Mouse (Mus musculus): ENCODE results near the gene Igsf3. TPM values are rescaled to one million over a fixed set of nuclear protein-coding genes. Genes with fewer than 3 reads are reported as not detected.

The Igsf3 gene
- polyA plus RNA-seq, 1 experiment from 2014 or later: 37.0 TPM

Other genes starting within 250 kb of the Igsf3 start
- 0.41 TPM in 1 of 2 replicates, not detected in the other for gene Cd2, start 89.1 kb upstream of the Igsf3 start, polyA plus RNA-seq (2014; fragmentation: Nextera tagmentation; extraction: Ambion mirVana)
- gene Atp1a1, start 227.6 kb downstream of the Igsf3 start, polyA plus RNA-seq (2014; fragmentation: Nextera tagmentation; extraction: Ambion mirVana): 153 and 162 TPM in 2 replicates